Mouse (Mus musculus): ENCODE data around the gene Spata13. TPM values are rescaled to one million over a fixed set of nuclear protein-coding genes. Genes with fewer than 3 reads are reported as not detected.

Gene Spata13
- 20.7 and 25.9 TPM in 2 replicates for polyA plus RNA-seq (2014; fragmentation: Nextera tagmentation; extraction: Ambion mirVana)

GRCm38 (mm10) chr14:60633961-60634864 lies at the start of gene Spata13:
Gene Spata13, plus strand, starts transcription at chr14:60634001.
- under 1% methylated on average over 38 of the region's 50 CpGs for WGBS
- peak within 1 kb of the TSS; percentile 74 for H3K9ac ChIP-seq (replicated peaks; ENCODE audit: low read length)

GRCm38 (mm10) chr14:60586687-60587453 lies 46.9 kb upstream of the Spata13 start:
- no peak overlapping the region for H3K4me2 ChIP-seq (ENCODE audit: low read depth, low read length)

More at GRCm38 (mm10) chr14:60633961-60634864, at the start of gene Spata13:
- Histone ChIP-seq H3K4me3 (ENCODE audit: low read depth, low read length) (peak within 1 kb of the TSS; percentile 68), H3K36me3 (replicated peaks; ENCODE audit: control insufficient read depth, insufficient read depth, low read depth, low read length) (no peaks in the 10 kb centered on the region), H3K27me3 (ENCODE audit: control insufficient read depth, insufficient read depth, low read length) (no peaks in the 10 kb centered on the region), H3K4me2 (ENCODE audit: low read depth, low read length) (peak within 1 kb of the TSS; percentile 97), H3K4me1 (ENCODE audit: control insufficient read depth, insufficient read depth, low read length) (peaks cover 4% of the 10 kb centered on the region; the same call in 1 of the 2 replicates), H3K27ac (replicated peaks; ENCODE audit: low read depth, low read length) (peak within 1 kb of the TSS; percentile 59; the same call in 1 of the 2 replicates), H3K9me3 (replicated peaks; ENCODE audit: control insufficient read depth, low read length) (no peaks in the 10 kb centered on the region)
- peak; percentile 86 for ATAC-seq (replicated peaks; ENCODE audit: insufficient number of reproducible peaks, low FRiP score, low TSS enrichment, low read depth)
- peak; percentile 96 for DNase-seq (ENCODE audit: low spot score)

GRCm38 (mm10) chr14:60589001-60589400 lies 44.8 kb upstream of the Spata13 start:
- WGBS = 82% methylated on average over 2 of the region's 2 CpGs
- no peak for ATAC-seq (replicated peaks; ENCODE audit: insufficient number of reproducible peaks, low FRiP score, low TSS enrichment, low read depth)
- Histone ChIP-seq H3K9me3 (replicated peaks; ENCODE audit: control insufficient read depth, low read length) (no peaks in the 10 kb centered on the region), H3K27me3 (ENCODE audit: control insufficient read depth, insufficient read depth, low read length) (no peaks in the 10 kb centered on the region), H3K4me1 (ENCODE audit: control insufficient read depth, insufficient read depth, low read length) (no peaks in the 10 kb centered on the region), H3K9ac (replicated peaks; ENCODE audit: low read length) (no peak overlapping the region), H3K27ac (replicated peaks; ENCODE audit: low read depth, low read length) (no peak overlapping the region), H3K4me3 (ENCODE audit: low read depth, low read length) (no peak overlapping the region), H3K4me2 (ENCODE audit: low read depth, low read length) (no peak overlapping the region), H3K36me3 (replicated peaks; ENCODE audit: control insufficient read depth, insufficient read depth, low read depth, low read length) (no peaks in the 10 kb centered on the region)
- no peak for DNase-seq (ENCODE audit: low spot score)

More at GRCm38 (mm10) chr14:60586687-60587453, 46.9 kb upstream of the Spata13 start:
- Histone ChIP-seq H3K9ac (replicated peaks; ENCODE audit: low read length) (no peak overlapping the region), H3K36me3 (replicated peaks; ENCODE audit: control insufficient read depth, insufficient read depth, low read depth, low read length) (no peaks in the 10 kb centered on the region), H3K27me3 (ENCODE audit: control insufficient read depth, insufficient read depth, low read length) (no peaks in the 10 kb centered on the region), H3K9me3 (replicated peaks; ENCODE audit: control insufficient read depth, low read length) (no peaks in the 10 kb centered on the region), H3K27ac (replicated peaks; ENCODE audit: low read depth, low read length) (no peak overlapping the region), H3K4me1 (ENCODE audit: control insufficient read depth, insufficient read depth, low read length) (no peaks in the 10 kb centered on the region), H3K4me3 (ENCODE audit: low read depth, low read length) (no peak overlapping the region)
- DNase-seq (ENCODE audit: low spot score) = peak; percentile 42
- WGBS = 37% methylated on average over 15 of the region's 15 CpGs
- peak; percentile 67 for ATAC-seq (replicated peaks; ENCODE audit: insufficient number of reproducible peaks, low FRiP score, low TSS enrichment, low read depth)

GRCm38 (mm10) chr14:60592339-60592738 lies 41.5 kb upstream of the Spata13 start:
- Histone ChIP-seq H3K4me3 (ENCODE audit: low read depth, low read length) (no peak overlapping the region), H3K27ac (replicated peaks; ENCODE audit: low read depth, low read length) (no peak overlapping the region), H3K27me3 (ENCODE audit: control insufficient read depth, insufficient read depth, low read length) (no peaks in the 10 kb centered on the region), H3K9me3 (replicated peaks; ENCODE audit: control insufficient read depth, low read length) (no peaks in the 10 kb centered on the region), H3K4me1 (ENCODE audit: control insufficient read depth, insufficient read depth, low read length) (no peaks in the 10 kb centered on the region), H3K36me3 (replicated peaks; ENCODE audit: control insufficient read depth, insufficient read depth, low read depth, low read length) (no peaks in the 10 kb centered on the region), H3K4me2 (ENCODE audit: low read depth, low read length) (no peak overlapping the region), H3K9ac (replicated peaks; ENCODE audit: low read length) (no peak overlapping the region)
- DNase-seq (ENCODE audit: low spot score) (no peak), ATAC-seq (replicated peaks; ENCODE audit: insufficient number of reproducible peaks, low FRiP score, low TSS enrichment, low read depth) (no peak)
- 72% methylated on average over 5 of the region's 5 CpGs for WGBS

- ATAC-seq (replicated peaks; ENCODE audit: insufficient number of reproducible peaks, low FRiP score, low TSS enrichment, low read depth) = no peak
- Histone ChIP-seq H3K4me3 (ENCODE audit: low read depth, low read length) (no peak overlapping the region), H3K36me3 (replicated peaks; ENCODE audit: control insufficient read depth, insufficient read depth, low read depth, low read length) (no peaks in the 10 kb centered on the region), H3K27ac (replicated peaks; ENCODE audit: low read depth, low read length) (no peak overlapping the region), H3K4me2 (ENCODE audit: low read depth, low read length) (no peak overlapping the region), H3K4me1 (ENCODE audit: control insufficient read depth, insufficient read depth, low read length) (no peaks in the 10 kb centered on the region), H3K27me3 (ENCODE audit: control insufficient read depth, insufficient read depth, low read length) (no peaks in the 10 kb centered on the region), H3K9ac (replicated peaks; ENCODE audit: low read length) (no peak overlapping the region), H3K9me3 (replicated peaks; ENCODE audit: control insufficient read depth, low read length) (no peaks in the 10 kb centered on the region)
- WGBS = 77% methylated on average over 7 of the region's 7 CpGs
- no peak for DNase-seq (ENCODE audit: low spot score)
Observed at GRCm38 (mm10) chr14:60592822-60593221, 41.0 kb upstream of the Spata13 start.

- no peak overlapping the region for H3K27ac ChIP-seq (replicated peaks; ENCODE audit: low read depth, low read length)
- no peaks in the 10 kb centered on the region for H3K4me1 ChIP-seq (ENCODE audit: control insufficient read depth, insufficient read depth, low read length)
- ATAC-seq (replicated peaks; ENCODE audit: insufficient number of reproducible peaks, low FRiP score, low TSS enrichment, low read depth) = no peak
- no peaks in the 10 kb centered on the region for H3K27me3 ChIP-seq (ENCODE audit: control insufficient read depth, insufficient read depth, low read length)
- DNase-seq (ENCODE audit: low spot score) = no peak
- no peaks in the 10 kb centered on the region for H3K9me3 ChIP-seq (replicated peaks; ENCODE audit: control insufficient read depth, low read length)
- 11% methylated on average over 4 of the region's 4 CpGs for WGBS
- no peak overlapping the region for H3K4me2 ChIP-seq (ENCODE audit: low read depth, low read length)
- H3K4me3 ChIP-seq (ENCODE audit: low read depth, low read length) = no peak overlapping the region
- no peak overlapping the region for H3K9ac ChIP-seq (replicated peaks; ENCODE audit: low read length)
- H3K36me3 ChIP-seq (replicated peaks; ENCODE audit: control insufficient read depth, insufficient read depth, low read depth, low read length) = no peaks in the 10 kb centered on the region
Observed at GRCm38 (mm10) chr14:60597571-60597970, 36.2 kb upstream of the Spata13 start.

GRCm38 (mm10) chr14:60599044-60599443 lies 34.8 kb upstream of the Spata13 start:
- H3K4me1 ChIP-seq (ENCODE audit: control insufficient read depth, insufficient read depth, low read length) = no peaks in the 10 kb centered on the region
- no peak for DNase-seq (ENCODE audit: low spot score)
- H3K27me3 ChIP-seq (ENCODE audit: control insufficient read depth, insufficient read depth, low read length) = no peaks in the 10 kb centered on the region
- H3K27ac ChIP-seq (replicated peaks; ENCODE audit: low read depth, low read length) = no peak overlapping the region
- no peaks in the 10 kb centered on the region for H3K36me3 ChIP-seq (replicated peaks; ENCODE audit: control insufficient read depth, insufficient read depth, low read depth, low read length)
- WGBS = 86% methylated on average over 2 of the region's 2 CpGs
- no peak for ATAC-seq (replicated peaks; ENCODE audit: insufficient number of reproducible peaks, low FRiP score, low TSS enrichment, low read depth)
- no peak overlapping the region for H3K4me3 ChIP-seq (ENCODE audit: low read depth, low read length)
- no peak overlapping the region for H3K4me2 ChIP-seq (ENCODE audit: low read depth, low read length)
- H3K9ac ChIP-seq (replicated peaks; ENCODE audit: low read length) = no peak overlapping the region
- H3K9me3 ChIP-seq (replicated peaks; ENCODE audit: control insufficient read depth, low read length) = no peaks in the 10 kb centered on the region
